Mouse (Mus musculus) small intestine, adult 2 months (tissue): ENCODE data around the gene Ssbp1.

Experiments used
- CTCF ChIP-seq: fragments of 200-500 bp; IDR thresholded peaks from 2 replicates; pipeline ENCODE4 v1.5.1; 2012; ENCODE audit warnings: low read depth, mild to moderate bottlenecking, control low read depth, inconsistent platforms, low read length, moderate library complexity, mixed read lengths; ENCODE audit not compliant: insufficient replicate concordance, insufficient read length; ENCODE audit errors: extremely low read depth
- POLR2A ChIP-seq: fragments of 200-500 bp; IDR thresholded peaks from 2 replicates; pipeline ENCODE4 v1.6.1; 2012; ENCODE audit warnings: low read depth, mild to moderate bottlenecking, control low read depth, inconsistent platforms, low read length, moderate library complexity

GRCm38 (mm10) chr6:40465710-40466109 is 5.4 kb upstream of the Ssbp1 start:
- no peak for TF ChIP-seq CTCF
- no peak for TF ChIP-seq POLR2A
